Mouse (Mus musculus) adrenal gland, postnatal 0 days (tissue): ENCODE measurements around the gene Robo4. TPM values are rescaled to one million over a fixed set of nuclear protein-coding genes. Genes with fewer than 3 reads are reported as not detected.

Experiments used
- polyA plus RNA-seq: library from polyadenylated mRNA; unstranded; fragments of >200 nt; fragmentation: Nextera tagmentation; extraction: Ambion mirVana; gene quantifications from 2 replicates; pipeline ENCODE4 v1.2.1, GENCODE M21; 2015

The Robo4 gene
- 4.3 and 11.5 TPM in 2 replicates for polyA plus RNA-seq

GRCm38 (mm10) chr9:37401802-37402201 lies at the start of gene Robo4:
Gene Robo4, plus strand, starts transcription at chr9:37401897.

GRCm38 (mm10) chr9:37367301-37368080 lies 34.2 kb upstream of the Robo4 start, which contains the start of gene Hepacam:
Gene Hepacam, plus strand, starts transcription at chr9:37367351.

GRCm38 (mm10) chr9:37432720-37433421 lies 31.2 kb downstream of the Robo4 start, which contains the start of gene Robo3:
Gene Robo3, minus strand, starts transcription at chr9:37433246.

Other genes starting within 250 kb of the Robo4 start
- gene Tmem218, start 193.7 kb upstream of the Robo4 start, polyA plus RNA-seq: 12.1 and 12.9 TPM in 2 replicates
- 4.1 and 12.1 TPM in 2 replicates for gene Slc37a2, start 146.2 kb upstream of the Robo4 start, polyA plus RNA-seq
- 2.6 and 3.5 TPM in 2 replicates for gene Ccdc15, start 53.5 kb upstream of the Robo4 start, polyA plus RNA-seq
- 0.16 and 0.39 TPM in 2 replicates for gene Hepacam, start 34.5 kb upstream of the Robo4 start, polyA plus RNA-seq
- 0.07 TPM in 1 of 2 replicates, not detected in the other for gene Robo3, start 31.3 kb downstream of the Robo4 start, polyA plus RNA-seq
- gene Msantd2, start 87.4 kb downstream of the Robo4 start, polyA plus RNA-seq: 10.8 and 11.0 TPM in 2 replicates
- 23.6 and 44.6 TPM in 2 replicates for gene Esam, start 126.2 kb downstream of the Robo4 start, polyA plus RNA-seq
- gene Vsig2, start 137.4 kb downstream of the Robo4 start, polyA plus RNA-seq: 0.92 and 3.2 TPM in 2 replicates
- 2.0 and 3.4 TPM in 2 replicates for gene Nrgn, start 151.0 kb downstream of the Robo4 start, polyA plus RNA-seq
- 12.8 and 18.8 TPM in 2 replicates for gene Siae, start 153.8 kb downstream of the Robo4 start, polyA plus RNA-seq
- 11.5 and 18.5 TPM in 2 replicates for gene Spa17, start 211.8 kb downstream of the Robo4 start, polyA plus RNA-seq